Mouse (Mus musculus): ENCODE results near the gene Ppm1e.

Gene Ppm1e

GRCm38 (mm10) chr11:87250132-87250531, 108.7 kb downstream of the Ppm1e start:
- peak; percentile 61 for DNase-seq

GRCm38 (mm10) chr11:87247494-87247866, 111.3 kb downstream of the Ppm1e start:
- peak; percentile 89 for DNase-seq

- peak; percentile 68 for DNase-seq
Measured at GRCm38 (mm10) chr11:87246724-87247493, 111.9 kb downstream of the Ppm1e start.

- DNase-seq: peak; percentile 28
Measured at GRCm38 (mm10) chr11:87246107-87246651, 112.6 kb downstream of the Ppm1e start.

- DNase-seq: peak; percentile 70
Measured at GRCm38 (mm10) chr11:87245171-87245840, 113.5 kb downstream of the Ppm1e start.

GRCm38 (mm10) chr11:87241256-87241655, 117.6 kb downstream of the Ppm1e start:
- peak; percentile 70 for DNase-seq

GRCm38 (mm10) chr11:87240833-87241215, 118.0 kb downstream of the Ppm1e start:
- DNase-seq: no peak

- peak; percentile 86 for DNase-seq
Measured at GRCm38 (mm10) chr11:87240141-87240832, 118.5 kb downstream of the Ppm1e start.

GRCm38 (mm10) chr11:87238891-87239530, 119.8 kb downstream of the Ppm1e start:
- peak; percentile 79 for DNase-seq

- DNase-seq: peak; percentile 45
Measured at GRCm38 (mm10) chr11:87235486-87235872, 123.3 kb downstream of the Ppm1e start.

GRCm38 (mm10) chr11:87234743-87235485, 123.9 kb downstream of the Ppm1e start:
- DNase-seq: peak; percentile 55

- peak; percentile 51 for DNase-seq
Measured at GRCm38 (mm10) chr11:87233377-87233776, 125.4 kb downstream of the Ppm1e start.

- DNase-seq: no peak
Measured at GRCm38 (mm10) chr11:87227056-87227455, 131.8 kb downstream of the Ppm1e start.

GRCm38 (mm10) chr11:87222686-87223085, 136.1 kb downstream of the Ppm1e start:
- DNase-seq: peak; percentile 57

GRCm38 (mm10) chr11:87212313-87212712, 146.5 kb downstream of the Ppm1e start:
- peak; percentile 4 for DNase-seq

All from heart, adult 11 months (tissue).